Mouse (Mus musculus): ENCODE results near the gene Ptpro.

DNA sequence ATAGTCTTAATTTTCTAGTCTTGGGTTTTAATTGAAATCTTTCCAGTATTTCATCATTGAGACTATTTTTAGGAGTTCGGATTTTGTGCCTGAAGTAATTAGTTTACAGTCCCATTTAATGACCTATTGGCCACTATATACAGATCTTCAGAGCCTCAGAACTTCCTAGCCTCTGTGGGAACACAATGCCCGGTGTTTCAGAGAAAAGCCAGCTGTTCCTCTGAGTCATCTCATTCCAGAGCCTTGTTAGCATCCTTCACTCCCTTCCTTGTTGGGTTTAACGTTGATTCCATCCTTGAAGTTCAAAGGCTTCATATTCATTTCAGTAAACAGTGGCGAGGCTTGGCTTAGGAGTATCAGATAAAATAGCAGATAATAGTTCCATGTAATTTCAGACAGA lies 87.0 kb downstream of the Ptpro start:
- TF ChIP-seq POLR2A (IDR thresholded peaks at IDR 0.05; ENCODE audit: insufficient read depth, low read depth, low read length) = no peak
- TF ChIP-seq CTCF (IDR thresholded peaks at IDR 0.05; ENCODE audit: insufficient read depth, low read depth, low read length) = no peak
